Mouse (Mus musculus): Measurements from ENCODE around the gene Bckdhb. TPM values are rescaled to one million over a fixed set of nuclear protein-coding genes. Genes with fewer than 3 reads are reported as not detected.

The Bckdhb gene
- 47.3 and 47.6 TPM in 2 replicates for polyA plus RNA-seq (2014; fragmentation: Nextera tagmentation; extraction: Ambion mirVana)

GRCm38 (mm10) chr9:83924878-83925687 lies at the start of gene Bckdhb:
Bckdhb (plus strand) TSS chr9:83925145.
- no peaks in the 10 kb centered on the region for H3K36me3 ChIP-seq (ENCODE audit: insufficient read depth)
- no peaks in the 10 kb centered on the region for H3K9me3 ChIP-seq (ENCODE audit: low read depth, low read length)
- no peak for TF ChIP-seq CTCF (IDR thresholded peaks at IDR 0.05; ENCODE audit: low read depth)
- H3K27ac ChIP-seq (ENCODE audit: low read depth): no peak within 1 kb of the TSS
- peak; percentile 98 for DNase-seq
- H3K4me1 ChIP-seq (ENCODE audit: insufficient read depth): no peaks in the 10 kb centered on the region; the same call in 1 of the 2 replicates
- peak within 1 kb of the TSS; percentile 74 for H3K4me2 ChIP-seq
- peak within 1 kb of the TSS; percentile 72 for H3K4me3 ChIP-seq (ENCODE audit: low read depth, low read length)
- peak within 1 kb of the TSS; percentile 69 for H3K9ac ChIP-seq
- no peaks in the 10 kb centered on the region for H3K27me3 ChIP-seq (ENCODE audit: insufficient read depth, low read length)
- under 1% methylated on average over 46 of the region's 46 CpGs for WGBS
- peak; percentile 99 for ATAC-seq (ENCODE audit: insufficient read depth)

- no peaks in the 10 kb centered on the region for H3K4me1 ChIP-seq (ENCODE audit: insufficient read depth)
- H3K9me3 ChIP-seq (ENCODE audit: low read depth, low read length): no peaks in the 10 kb centered on the region
- H3K9ac ChIP-seq: no peak overlapping the region
- 72% methylated on average over 6 of the region's 6 CpGs for WGBS
- no peak overlapping the region for H3K27ac ChIP-seq (ENCODE audit: low read depth)
- H3K27me3 ChIP-seq (ENCODE audit: insufficient read depth, low read length): no peaks in the 10 kb centered on the region
- H3K36me3 ChIP-seq (ENCODE audit: insufficient read depth): no peaks in the 10 kb centered on the region
- no peak for ATAC-seq (ENCODE audit: insufficient read depth)
- no peak for DNase-seq
- H3K4me3 ChIP-seq (ENCODE audit: low read depth, low read length): no peak overlapping the region
- H3K4me2 ChIP-seq: no peak overlapping the region
- no peak for TF ChIP-seq CTCF (IDR thresholded peaks at IDR 0.05; ENCODE audit: low read depth)
These were observed 42.8 kb upstream of the Bckdhb start for GRCm38 (mm10) chr9:83882191-83882590.

GRCm38 (mm10) chr9:83886149-83886548 lies 38.8 kb upstream of the Bckdhb start:
- Histone ChIP-seq H3K27ac (ENCODE audit: low read depth) (no peak overlapping the region), H3K27me3 (ENCODE audit: insufficient read depth, low read length) (no peaks in the 10 kb centered on the region), H3K9me3 (ENCODE audit: low read depth, low read length) (no peaks in the 10 kb centered on the region), H3K9ac (no peak overlapping the region), H3K4me2 (no peak overlapping the region), H3K4me1 (ENCODE audit: insufficient read depth) (no peaks in the 10 kb centered on the region), H3K36me3 (ENCODE audit: insufficient read depth) (no peaks in the 10 kb centered on the region), H3K4me3 (ENCODE audit: low read depth, low read length) (no peak overlapping the region)
- no peak for TF ChIP-seq CTCF (IDR thresholded peaks at IDR 0.05; ENCODE audit: low read depth)
- ATAC-seq (ENCODE audit: insufficient read depth) (no peak), DNase-seq (no peak)

DNA sequence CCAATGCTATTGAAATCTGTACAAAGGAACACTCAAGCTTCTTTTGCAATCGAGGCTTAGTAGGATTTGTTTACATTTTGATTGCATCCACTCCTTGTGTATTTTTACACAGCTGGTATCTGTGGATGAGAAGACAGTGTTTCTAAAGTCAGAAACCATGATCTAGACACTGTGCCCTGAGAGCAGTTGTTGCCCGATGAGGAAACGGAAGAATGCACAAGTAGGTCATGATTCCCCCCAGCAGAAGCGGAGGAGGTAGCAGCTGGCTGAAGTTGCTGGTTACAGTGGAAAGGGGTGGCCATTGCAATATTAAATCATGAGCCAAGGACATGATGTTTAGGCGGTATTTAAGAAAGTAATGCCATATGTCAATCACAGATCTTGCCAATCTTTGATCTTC lies 36.7 kb upstream of the Bckdhb start:
- H3K36me3 ChIP-seq (ENCODE audit: insufficient read depth): no peaks in the 10 kb centered on the region
- H3K4me3 ChIP-seq (ENCODE audit: low read depth, low read length): no peak overlapping the region
- H3K4me2 ChIP-seq: no peak overlapping the region
- no peak for ATAC-seq (ENCODE audit: insufficient read depth)
- no peak for TF ChIP-seq CTCF (IDR thresholded peaks at IDR 0.05; ENCODE audit: low read depth)
- no peaks in the 10 kb centered on the region for H3K4me1 ChIP-seq (ENCODE audit: insufficient read depth)
- H3K27ac ChIP-seq (ENCODE audit: low read depth): no peak overlapping the region
- no peak for DNase-seq
- no peaks in the 10 kb centered on the region for H3K9me3 ChIP-seq (ENCODE audit: low read depth, low read length)
- 60% methylated on average over 5 of the region's 5 CpGs for WGBS
- H3K9ac ChIP-seq: no peak overlapping the region
- H3K27me3 ChIP-seq (ENCODE audit: insufficient read depth, low read length): no peaks in the 10 kb centered on the region

DNA sequence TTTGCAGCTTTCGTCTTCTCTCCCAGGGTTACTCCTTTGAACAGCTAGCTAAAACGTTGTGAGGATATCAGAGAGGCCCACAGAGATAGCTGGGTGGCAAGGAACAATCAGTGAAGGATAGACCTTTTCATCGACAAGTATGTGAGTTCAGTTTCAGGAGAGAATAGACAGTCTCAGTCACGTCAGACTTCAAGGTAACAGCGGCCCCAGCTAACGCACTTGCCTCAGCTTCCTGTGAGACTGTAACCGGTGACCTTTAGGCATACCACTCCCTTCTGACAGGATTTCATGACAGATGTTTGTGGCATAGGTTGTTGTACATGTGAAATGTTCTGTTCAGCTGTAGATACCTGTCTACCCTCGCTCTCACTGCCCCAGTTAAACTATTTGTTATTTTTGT lies 31.9 kb upstream of the Bckdhb start:
- H3K4me1 ChIP-seq (ENCODE audit: insufficient read depth): no peaks in the 10 kb centered on the region
- H3K27ac ChIP-seq (ENCODE audit: low read depth): no peak overlapping the region
- no peaks in the 10 kb centered on the region for H3K9me3 ChIP-seq (ENCODE audit: low read depth, low read length)
- H3K4me2 ChIP-seq: no peak overlapping the region
- H3K4me3 ChIP-seq (ENCODE audit: low read depth, low read length): no peak overlapping the region
- ATAC-seq (ENCODE audit: insufficient read depth): no peak
- TF ChIP-seq CTCF (IDR thresholded peaks at IDR 0.05; ENCODE audit: low read depth): no peak
- no peaks in the 10 kb centered on the region for H3K36me3 ChIP-seq (ENCODE audit: insufficient read depth)
- H3K9ac ChIP-seq: no peak overlapping the region
- H3K27me3 ChIP-seq (ENCODE audit: insufficient read depth, low read length): no peaks in the 10 kb centered on the region
- DNase-seq: no peak
- WGBS: 56% methylated on average over 8 of the region's 8 CpGs

- DNase-seq: no peak
- 58% methylated on average over 4 of the region's 4 CpGs for WGBS
- no peaks in the 10 kb centered on the region for H3K27me3 ChIP-seq (ENCODE audit: insufficient read depth, low read length)
- 0 out of 2 replicates have a peak, but pooled peaks have one; percentile 54 for ATAC-seq (ENCODE audit: insufficient read depth)
- H3K36me3 ChIP-seq (ENCODE audit: insufficient read depth): no peaks in the 10 kb centered on the region
- H3K4me2 ChIP-seq: no peak overlapping the region
- no peak overlapping the region for H3K9ac ChIP-seq
- no peak for TF ChIP-seq CTCF (IDR thresholded peaks at IDR 0.05; ENCODE audit: low read depth)
- no peaks in the 10 kb centered on the region for H3K9me3 ChIP-seq (ENCODE audit: low read depth, low read length)
- no peak overlapping the region for H3K27ac ChIP-seq (ENCODE audit: low read depth)
- no peaks in the 10 kb centered on the region for H3K4me1 ChIP-seq (ENCODE audit: insufficient read depth)
- H3K4me3 ChIP-seq (ENCODE audit: low read depth, low read length): no peak overlapping the region
These were observed 31.1 kb upstream of the Bckdhb start for GRCm38 (mm10) chr9:83893767-83894330.

DNA sequence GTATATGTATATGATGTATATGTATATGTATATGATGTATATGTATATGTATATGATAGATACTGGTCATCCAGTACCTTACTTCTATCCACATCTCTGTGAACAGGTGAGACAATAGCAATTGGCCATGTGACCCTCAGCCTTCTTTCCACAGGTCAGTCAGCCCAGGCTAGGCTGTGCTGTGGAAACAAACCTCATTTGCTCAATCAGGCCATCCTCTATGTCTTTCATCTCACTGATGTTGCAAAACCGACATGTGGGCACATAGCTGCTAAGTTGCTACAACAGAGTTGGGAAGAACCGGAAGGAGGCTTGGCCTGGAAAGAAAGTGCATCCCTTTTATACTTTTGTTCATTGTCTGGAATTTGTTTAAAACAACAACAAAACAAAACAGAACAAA lies 22.9 kb upstream of the Bckdhb start:
- no peak overlapping the region for H3K9ac ChIP-seq
- WGBS: 73% methylated on average over 2 of the region's 2 CpGs
- ATAC-seq (ENCODE audit: insufficient read depth): no peak
- H3K4me3 ChIP-seq (ENCODE audit: low read depth, low read length): no peak overlapping the region
- H3K36me3 ChIP-seq (ENCODE audit: insufficient read depth): no peaks in the 10 kb centered on the region
- H3K27me3 ChIP-seq (ENCODE audit: insufficient read depth, low read length): no peaks in the 10 kb centered on the region
- no peak for DNase-seq
- H3K4me2 ChIP-seq: no peak overlapping the region
- H3K4me1 ChIP-seq (ENCODE audit: insufficient read depth): no peaks in the 10 kb centered on the region
- TF ChIP-seq CTCF (IDR thresholded peaks at IDR 0.05; ENCODE audit: low read depth): no peak
- no peak overlapping the region for H3K27ac ChIP-seq (ENCODE audit: low read depth)
- no peaks in the 10 kb centered on the region for H3K9me3 ChIP-seq (ENCODE audit: low read depth, low read length)
